Mouse (Mus musculus) embryonic fibroblast, embryonic 13.5 days (primary cell): ENCODE measurements around the gene Ednra.

Source experiments
- CTCF ChIP-seq: IDR thresholded peaks from 2 replicates; pipeline ENCODE4 v1.5.1; 2011; ENCODE audit warnings: mild to moderate bottlenecking, control low read depth, low read length, moderate library complexity, borderline replicate concordance; ENCODE audit not compliant: insufficient read depth
- POLR2A ChIP-seq: IDR thresholded peaks from 2 replicates; pipeline ENCODE4 v1.6.1; 2011; ENCODE audit warnings: low read depth, mild to moderate bottlenecking, control low read depth, low read length, moderate library complexity

DNA sequence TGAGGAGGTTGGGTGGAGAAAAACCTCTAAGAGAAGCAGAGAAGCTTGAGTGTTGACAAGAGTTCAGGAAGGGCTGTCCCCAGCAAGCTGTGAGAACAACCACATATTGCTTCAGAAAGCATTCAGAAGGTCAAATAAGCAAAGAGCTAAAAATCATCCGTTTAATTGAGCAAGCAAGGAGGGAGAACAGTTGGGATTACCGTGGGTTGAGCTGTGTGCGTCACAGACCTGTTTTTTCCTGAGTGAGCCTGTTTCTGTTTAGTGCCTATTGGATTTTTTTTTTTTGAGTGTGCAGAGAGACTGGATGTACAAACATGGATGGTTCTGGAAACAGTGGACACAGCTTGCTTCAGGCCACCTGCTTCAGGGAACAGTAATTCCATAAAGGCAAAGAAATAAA lies 46.7 kb upstream of the Ednra start:
- TF ChIP-seq POLR2A, result no peak
- no peak for TF ChIP-seq CTCF
